Mouse (Mus musculus) forebrain, embryonic 16.5 days (tissue): ENCODE measurements around the gene Filip1l. TPM values are rescaled to one million over a fixed set of nuclear protein-coding genes. Genes with fewer than 3 reads are reported as not detected.

Source experiments
- ATAC-seq: fragments of 200-750 bp; cut with Nextera tagmentation; 2 replicates; pipeline ENCODE4 v1.8.0; 2017; ENCODE audit warnings: mild to moderate bottlenecking, moderate library complexity
- H3K27ac ChIP-seq: fragments of 300-500 bp; sonication (generic); 2 replicates; pipeline ENCODE4 v1.5.1; 2014; ENCODE audit warnings: low read length, control low read depth
- H3K27me3 ChIP-seq: fragments of 300-500 bp; sonication (generic); replicated peaks from 2 replicates; pipeline ENCODE4 v1.6.1; 2014; ENCODE audit warnings: low read length; ENCODE audit not compliant: control insufficient read depth, insufficient read depth
- H3K36me3 ChIP-seq: fragments of 300-500 bp; sonication (generic); 2 replicates; pipeline ENCODE4 v1.6.1; 2014; ENCODE audit not compliant: control insufficient read depth, insufficient read depth
- H3K4me1 ChIP-seq: fragments of 300-500 bp; sonication (generic); replicated peaks from 2 replicates; pipeline ENCODE4 v1.6.1; 2014; ENCODE audit warnings: low read length; ENCODE audit not compliant: control insufficient read depth, insufficient read depth
- H3K4me2 ChIP-seq: fragments of 300-500 bp; sonication (generic); 2 replicates; pipeline ENCODE4 v1.6.1; 2014; ENCODE audit warnings: mild to moderate bottlenecking, low read length, control low read depth
- H3K4me3 ChIP-seq: fragments of 300-500 bp; sonication (generic); replicated peaks from 2 replicates; pipeline ENCODE4 v1.5.1; 2014; ENCODE audit warnings: mild to moderate bottlenecking, low read length, control low read depth
- H3K9ac ChIP-seq: fragments of 300-500 bp; sonication (generic); replicated peaks from 2 replicates; pipeline ENCODE4 v1.6.1; 2014; ENCODE audit warnings: low read depth, low read length, control low read depth
- H3K9me3 ChIP-seq: fragments of 300-500 bp; sonication (generic); 2 replicates; pipeline ENCODE4 v1.6.1; 2016; ENCODE audit warnings: low read length; ENCODE audit not compliant: control insufficient read depth
- WGBS: fragments of 180-500 bp; shearing (Covaris S2); extraction: QIAGEN DNeasy Blood & Tissue Kit; methylation state at CpG from one replicate; pipeline ENCODE4 v1.1.7; 2014; 5-methylcytosine and 5-hydroxymethylcytosine counted together
- polyA plus RNA-seq: library from polyadenylated mRNA; unstranded; fragments of >200 nt; fragmentation: Nextera tagmentation; extraction: Ambion mirVana; gene quantifications from 2 replicates; pipeline ENCODE4 v1.2.1, GENCODE M21; 2015

Filip1l gene
- polyA plus RNA-seq, 1 experiment from 2014 or later, result 2.2 TPM

DNA sequence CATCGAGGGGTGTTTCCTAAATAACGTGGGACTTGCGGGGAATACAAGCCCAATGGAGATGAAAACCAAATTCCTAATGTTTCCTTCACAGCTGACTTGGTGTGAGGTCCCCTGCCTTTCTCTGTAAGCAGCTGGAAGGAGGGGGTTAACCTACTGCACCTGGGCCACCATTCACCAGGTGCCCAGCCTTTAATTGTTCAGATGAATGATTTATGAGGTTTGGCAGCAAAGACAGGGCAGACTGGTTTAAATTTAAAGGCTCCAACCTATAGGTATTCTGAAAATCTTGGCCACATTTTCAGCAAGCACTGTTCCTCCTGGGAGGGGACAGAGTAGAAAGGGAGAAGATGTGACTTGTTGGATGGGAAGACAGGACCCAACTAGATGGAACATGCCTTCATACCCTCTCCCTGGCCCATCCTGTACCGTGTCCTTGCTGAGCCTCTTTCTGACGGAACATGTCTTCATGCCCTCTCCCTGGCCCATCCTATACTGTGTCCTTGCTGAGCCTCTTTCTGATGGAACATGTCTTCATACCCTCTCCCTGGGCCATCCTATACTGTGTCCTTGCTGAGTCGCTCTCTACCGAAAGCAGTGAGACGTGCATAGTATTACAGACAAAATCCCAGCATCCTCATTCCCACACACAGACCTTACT lies 101.3 kb downstream of the Filip1l start:
- no peaks in the 10 kb centered on the region for H3K36me3 ChIP-seq

DNA sequence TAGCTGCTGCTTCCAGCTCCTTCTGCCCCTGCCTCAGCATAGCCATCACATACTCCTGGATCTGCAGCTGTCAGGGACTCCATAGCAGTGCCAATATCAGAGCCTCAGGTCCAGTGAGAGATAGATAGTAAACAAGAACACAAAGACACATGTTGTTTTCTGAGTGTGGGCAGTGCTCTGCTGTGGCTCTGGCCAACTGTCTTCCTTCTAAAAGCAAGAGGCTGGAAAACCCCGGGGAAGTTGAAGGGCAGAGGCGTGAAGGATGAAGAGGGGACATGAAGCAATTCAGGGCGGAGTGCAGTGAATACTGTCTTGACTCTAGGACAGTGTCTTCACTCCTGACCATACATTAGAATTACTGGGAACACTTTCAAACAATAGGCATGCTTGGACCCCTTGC lies 102.7 kb downstream of the Filip1l start:
- no peak for ATAC-seq
- no peaks in the 10 kb centered on the region for H3K36me3 ChIP-seq
- H3K4me2 ChIP-seq, result no peak overlapping the region
- H3K9ac ChIP-seq, result no peak overlapping the region
- WGBS, result 87% methylated on average over 3 of the region's 3 CpGs
- no peak overlapping the region for H3K4me3 ChIP-seq
- H3K27me3 ChIP-seq, result no peaks in the 10 kb centered on the region
- no peak overlapping the region for H3K27ac ChIP-seq
- no peaks in the 10 kb centered on the region for H3K9me3 ChIP-seq
- H3K4me1 ChIP-seq, result no peaks in the 10 kb centered on the region; the same call in 1 of the 2 replicates

More for the DNA sequence above, 101.3 kb downstream of the Filip1l start:
- Histone ChIP-seq H3K27ac (no peak overlapping the region), H3K4me2 (no peak overlapping the region), H3K27me3 (no peaks in the 10 kb centered on the region), H3K9ac (no peak overlapping the region), H3K4me3 (no peak overlapping the region), H3K9me3 (no peaks in the 10 kb centered on the region), H3K4me1 (no peaks in the 10 kb centered on the region; the same call in 1 of the 2 replicates)
- WGBS, result 94% methylated on average over 8 of the region's 8 CpGs
- ATAC-seq, result no peak

DNA sequence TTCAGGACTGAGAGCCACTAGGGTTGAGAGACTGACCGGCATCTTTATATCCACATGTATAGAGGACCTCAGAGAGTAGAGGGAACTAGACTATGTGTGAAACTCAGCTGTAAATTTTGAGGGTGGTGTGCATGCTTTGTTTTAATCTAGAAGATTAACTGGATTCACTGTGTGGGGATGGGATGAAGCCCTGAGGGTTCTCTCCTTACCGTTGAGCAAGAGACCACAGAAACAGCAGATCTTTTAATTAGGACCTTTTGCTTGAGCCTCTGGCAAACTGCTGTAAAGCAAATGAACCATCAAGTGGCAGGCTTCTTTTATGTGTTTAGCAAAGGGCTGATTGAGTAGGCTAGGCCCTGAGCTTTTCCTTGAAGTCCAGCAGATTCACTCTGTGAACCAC lies 103.1 kb downstream of the Filip1l start:
- no peaks in the 10 kb centered on the region for H3K9me3 ChIP-seq
- H3K9ac ChIP-seq, result no peak overlapping the region
- no peaks in the 10 kb centered on the region for H3K36me3 ChIP-seq
- H3K4me1 ChIP-seq, result no peaks in the 10 kb centered on the region; the same call in 1 of the 2 replicates
- no peak for ATAC-seq
- no peaks in the 10 kb centered on the region for H3K27me3 ChIP-seq
- no peak overlapping the region for H3K4me2 ChIP-seq
- H3K4me3 ChIP-seq, result no peak overlapping the region
- WGBS, result 38% methylated on average over 2 of the region's 2 CpGs
- H3K27ac ChIP-seq, result no peak overlapping the region

DNA sequence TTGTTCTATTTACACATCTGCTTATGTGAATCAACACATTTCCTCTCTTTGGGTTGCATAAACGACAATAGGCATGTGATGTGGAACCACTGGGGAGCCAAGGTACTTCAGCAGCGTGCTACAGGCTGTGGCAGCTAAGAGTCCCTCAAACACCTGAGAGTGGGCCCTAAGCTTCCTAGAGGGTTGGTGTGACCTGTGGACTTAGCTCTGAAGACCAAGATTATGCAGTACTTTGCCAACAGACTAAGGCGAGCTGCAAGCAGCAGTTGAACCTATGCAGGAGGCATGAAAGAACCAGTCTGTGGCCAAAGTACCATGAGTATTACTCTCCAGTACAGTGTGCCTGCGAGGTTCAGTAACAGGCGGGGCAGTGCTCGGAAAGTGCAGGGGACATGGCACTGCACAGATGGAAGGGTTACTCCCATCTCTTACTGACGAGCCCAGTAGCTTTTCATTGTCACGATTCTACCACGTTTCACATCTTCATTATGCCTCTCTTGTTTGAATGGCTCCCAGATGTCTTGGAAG lies 112.6 kb downstream of the Filip1l start:
- WGBS, result 92% methylated on average over 9 of the region's 9 CpGs
- Histone ChIP-seq H3K4me3 (no peak overlapping the region), H3K27ac (no peak overlapping the region), H3K36me3 (no peaks in the 10 kb centered on the region), H3K4me1 (no peaks in the 10 kb centered on the region), H3K9ac (no peak overlapping the region), H3K9me3 (no peaks in the 10 kb centered on the region), H3K27me3 (no peaks in the 10 kb centered on the region), H3K4me2 (no peak overlapping the region)
- ATAC-seq, result no peak

DNA sequence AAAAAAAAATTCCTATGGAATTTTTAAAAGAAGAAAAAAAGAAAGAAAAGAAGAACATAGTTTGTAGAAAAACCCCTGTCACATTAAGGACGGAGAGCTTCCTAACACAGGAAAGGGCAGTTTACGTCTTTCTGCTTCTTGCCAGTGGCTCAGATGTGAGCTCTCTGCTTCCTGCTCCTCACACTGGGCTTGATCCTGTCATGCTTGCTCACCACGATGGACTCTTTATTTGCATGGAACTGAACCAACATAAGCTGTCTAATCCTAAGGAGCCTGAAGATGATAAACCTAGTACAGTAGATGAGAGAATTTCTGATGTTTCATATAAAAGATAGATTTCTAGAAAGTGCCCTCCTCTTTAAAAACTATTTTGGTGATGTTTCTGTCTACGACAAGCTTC lies 116.4 kb downstream of the Filip1l start:
- no peaks in the 10 kb centered on the region for H3K27me3 ChIP-seq

DNA sequence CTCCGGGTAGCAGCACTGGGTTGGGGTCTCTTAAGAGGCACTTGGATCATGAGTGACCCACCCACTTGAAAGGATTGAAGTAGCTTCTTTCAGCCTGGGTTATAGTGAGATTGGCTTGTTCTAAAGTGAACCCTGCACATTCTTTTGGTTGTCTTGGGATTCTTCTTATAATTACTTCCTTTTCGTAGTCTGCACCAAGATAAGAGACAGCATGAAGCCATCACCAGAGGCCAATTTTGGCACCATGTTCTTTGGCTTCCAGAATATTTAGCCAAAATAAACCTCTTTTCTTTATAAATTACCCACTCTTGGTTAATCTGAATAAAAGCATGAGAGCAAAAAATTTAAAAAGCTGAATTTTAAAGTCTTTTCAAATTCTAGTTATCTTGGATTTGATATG lies 117.0 kb downstream of the Filip1l start:
- H3K9me3 ChIP-seq, result no peaks in the 10 kb centered on the region
- no peaks in the 10 kb centered on the region for H3K36me3 ChIP-seq
- H3K4me1 ChIP-seq, result no peaks in the 10 kb centered on the region
- no peak overlapping the region for H3K4me2 ChIP-seq
- 78% methylated on average over 2 of the region's 2 CpGs for WGBS
- no peaks in the 10 kb centered on the region for H3K27me3 ChIP-seq
- H3K9ac ChIP-seq, result no peak overlapping the region
- H3K27ac ChIP-seq, result no peak overlapping the region
- ATAC-seq, result no peak
- no peak overlapping the region for H3K4me3 ChIP-seq

More for the DNA sequence above, 116.4 kb downstream of the Filip1l start:
- no peak overlapping the region for H3K4me3 ChIP-seq
- no peak overlapping the region for H3K9ac ChIP-seq
- no peak overlapping the region for H3K4me2 ChIP-seq
- no peaks in the 10 kb centered on the region for H3K36me3 ChIP-seq
- H3K27ac ChIP-seq, result no peak overlapping the region
- H3K9me3 ChIP-seq, result no peaks in the 10 kb centered on the region
- H3K4me1 ChIP-seq, result no peaks in the 10 kb centered on the region
- WGBS, result 78% methylated on average over 4 of the region's 4 CpGs
- no peak for ATAC-seq

DNA sequence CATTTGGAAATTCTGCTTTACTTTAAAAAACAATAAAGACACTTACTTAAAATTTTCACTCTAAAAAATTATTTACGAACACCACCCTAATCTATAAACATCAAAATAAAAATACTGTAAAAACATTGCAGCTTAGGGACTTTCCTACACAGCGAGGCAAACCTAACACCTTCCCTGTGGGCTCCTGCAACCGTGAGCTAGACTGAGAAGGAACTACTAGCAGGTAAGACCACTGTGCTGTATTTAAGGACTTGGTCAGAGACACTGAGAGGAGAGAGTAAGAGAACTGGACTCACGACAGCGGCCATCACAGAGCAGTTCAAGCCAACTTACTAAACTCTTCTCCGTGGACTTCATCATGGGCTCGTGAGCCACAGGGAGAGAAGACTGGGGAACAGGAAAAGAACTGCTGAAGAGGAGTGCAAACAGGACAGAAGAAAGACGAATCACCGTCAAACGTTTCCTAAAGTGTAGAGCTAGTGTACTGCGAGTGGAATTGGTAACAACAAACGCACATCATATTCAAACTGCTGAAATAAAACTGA lies 117.5 kb downstream of the Filip1l start:
- Histone ChIP-seq H3K4me1 (no peaks in the 10 kb centered on the region), H3K4me2 (no peak overlapping the region), H3K36me3 (no peaks in the 10 kb centered on the region), H3K27me3 (no peaks in the 10 kb centered on the region), H3K4me3 (no peak overlapping the region), H3K27ac (no peak overlapping the region), H3K9me3 (no peaks in the 10 kb centered on the region), H3K9ac (no peak overlapping the region)
- 95% methylated on average over 12 of the region's 12 CpGs for WGBS
- ATAC-seq, result no peak

DNA sequence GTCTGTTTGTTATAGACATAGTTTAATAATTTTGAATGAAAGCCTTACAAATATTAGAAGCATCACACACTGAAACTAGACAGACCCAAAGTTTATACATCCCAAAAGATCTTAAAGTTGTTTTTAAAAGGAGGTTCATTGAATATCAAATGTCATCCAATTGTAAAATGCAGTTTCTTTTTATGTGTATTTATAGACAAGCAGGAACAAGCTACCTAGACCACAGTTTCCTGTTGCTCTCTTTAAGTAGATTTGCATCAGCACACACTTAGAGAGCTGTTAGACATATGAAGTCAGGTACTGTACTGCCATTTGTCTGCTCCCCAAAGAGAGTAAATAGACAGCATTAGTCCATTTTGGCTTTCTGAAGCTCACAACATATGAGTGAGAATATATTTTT lies 118.2 kb downstream of the Filip1l start:
- no peaks in the 10 kb centered on the region for H3K4me1 ChIP-seq
- H3K27ac ChIP-seq, result no peak overlapping the region
- no peak overlapping the region for H3K9ac ChIP-seq
- no peak overlapping the region for H3K4me3 ChIP-seq
- no peak for ATAC-seq
- no peaks in the 10 kb centered on the region for H3K36me3 ChIP-seq
- H3K4me2 ChIP-seq, result no peak overlapping the region
- H3K27me3 ChIP-seq, result no peaks in the 10 kb centered on the region
- no peaks in the 10 kb centered on the region for H3K9me3 ChIP-seq

DNA sequence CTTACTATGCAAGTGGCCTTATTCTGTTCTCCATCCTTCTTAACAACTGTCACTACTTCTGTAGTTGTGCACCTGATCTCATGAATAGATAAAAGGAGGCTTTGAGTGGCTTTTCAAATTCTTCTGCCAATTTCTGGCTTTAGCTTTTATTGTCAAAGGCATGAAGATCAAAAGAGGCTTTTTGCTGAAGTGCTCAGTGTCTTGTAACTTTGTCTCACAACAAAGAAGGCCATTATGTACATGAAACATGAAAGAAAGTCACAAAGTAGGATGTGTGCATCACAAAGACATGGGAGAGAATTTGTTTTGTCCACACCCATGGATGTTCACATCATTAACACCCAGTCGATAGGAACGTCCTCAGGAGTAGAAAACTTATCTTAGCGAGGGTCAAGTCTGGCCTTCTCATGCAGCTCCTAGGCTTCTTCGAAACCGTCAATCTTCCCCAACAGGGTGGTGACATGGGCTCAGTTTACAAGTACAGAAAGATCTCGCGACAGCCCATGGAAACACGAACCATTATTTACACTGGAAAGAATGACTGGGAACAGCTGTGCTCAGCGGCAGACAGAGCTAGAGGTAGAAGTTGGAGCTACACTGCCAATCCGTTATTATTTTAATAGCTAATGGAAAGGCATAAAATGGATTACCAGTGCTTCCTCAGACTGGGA lies 120.7 kb downstream of the Filip1l start:
- no peak overlapping the region for H3K9ac ChIP-seq

More for the DNA sequence above, 120.7 kb downstream of the Filip1l start:
- Histone ChIP-seq H3K4me1 (no peaks in the 10 kb centered on the region), H3K36me3 (no peaks in the 10 kb centered on the region), H3K27ac (no peak overlapping the region), H3K4me2 (no peak overlapping the region), H3K9me3 (no peaks in the 10 kb centered on the region), H3K4me3 (no peak overlapping the region), H3K27me3 (no peaks in the 10 kb centered on the region)
- 70% methylated on average over 10 of the region's 10 CpGs for WGBS
- no peak for ATAC-seq
